Mouse (Mus musculus): Measurements from ENCODE around the gene Aimp2.

The Aimp2 gene

DNA sequence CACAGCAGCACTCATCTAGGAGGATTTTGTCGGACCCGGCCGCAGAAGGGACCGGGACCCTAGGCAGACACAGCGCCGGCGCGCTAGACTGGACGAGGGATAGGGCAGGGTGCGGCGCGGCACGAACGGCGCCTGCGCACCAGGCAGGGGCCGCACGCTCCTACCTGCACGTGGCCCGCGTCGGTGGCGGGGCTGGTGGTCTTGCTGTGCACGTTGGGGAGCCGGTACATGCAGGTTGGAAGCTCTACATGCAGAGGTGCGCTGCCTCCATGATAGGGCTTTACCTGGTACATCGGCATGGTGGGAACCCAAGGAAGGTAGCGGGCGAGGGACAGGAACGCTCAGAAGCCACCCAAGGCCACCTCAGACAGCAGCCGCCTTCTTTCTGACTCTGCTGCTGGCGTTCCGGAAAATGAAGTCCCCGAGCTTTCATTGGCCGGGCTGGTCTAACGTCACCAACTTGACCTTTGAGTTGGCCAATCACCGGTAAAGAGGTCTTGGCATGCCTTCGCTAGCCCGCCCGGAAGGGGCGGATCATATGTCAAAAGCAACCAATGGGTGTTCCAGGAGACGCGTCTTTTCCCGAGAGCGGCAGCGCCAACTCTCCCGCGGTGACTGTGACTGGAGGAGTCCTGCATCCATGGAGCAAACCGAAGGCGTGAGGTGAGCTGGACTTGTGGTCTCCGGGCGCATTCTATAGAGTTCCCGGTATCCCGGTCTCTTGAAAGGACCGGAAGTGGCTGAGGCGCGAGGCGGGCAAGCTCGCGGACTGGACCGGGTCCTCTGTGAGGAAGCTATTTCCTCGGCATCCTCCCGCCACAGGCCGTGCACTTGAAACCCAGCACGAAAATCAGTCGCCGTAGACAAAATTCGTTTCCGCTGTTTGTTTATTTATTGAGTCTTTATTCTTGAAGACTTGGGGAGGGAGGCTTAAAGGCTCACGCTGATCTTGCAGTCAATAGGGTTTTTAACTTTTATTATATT lies at the start of gene Aimp2, which contains the start of gene Pms2:
TSS of gene Aimp2 (minus strand) at position 431 of the 984 bp plus-strand sequence.
TSS of gene Pms2 (plus strand) at position 548 of the 984 bp plus-strand sequence.
- DNase-seq (ENCODE audit: low read depth) = peak; percentile 99

- no peak for DNase-seq (ENCODE audit: low read depth)
Observed at GRCm38 (mm10) chr5:143957101-143957500, 47.5 kb upstream of the Aimp2 start.

GRCm38 (mm10) chr5:143950016-143950415 lies 40.4 kb upstream of the Aimp2 start:
- DNase-seq (ENCODE audit: low read depth) = no peak

DNA sequence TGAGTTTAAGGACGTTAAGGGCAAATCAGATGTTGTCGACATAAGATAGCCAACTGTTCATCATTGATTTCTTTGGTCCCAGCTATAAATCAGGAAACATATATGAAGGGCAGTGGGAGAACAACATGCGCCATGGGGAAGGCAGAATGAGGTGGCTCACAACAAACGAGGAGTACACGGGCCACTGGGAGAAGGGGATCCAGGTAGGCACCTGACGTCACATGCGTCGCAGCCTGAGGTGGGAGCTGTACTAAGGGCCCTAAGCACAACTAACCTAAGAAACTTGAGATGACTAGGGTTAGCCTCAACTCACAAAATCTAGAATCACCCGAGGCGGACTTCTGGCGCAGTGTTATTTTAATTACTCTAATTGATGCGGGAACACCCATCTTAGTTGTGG lies 38.7 kb upstream of the Aimp2 start:
- no peak for DNase-seq (ENCODE audit: low read depth)

DNA sequence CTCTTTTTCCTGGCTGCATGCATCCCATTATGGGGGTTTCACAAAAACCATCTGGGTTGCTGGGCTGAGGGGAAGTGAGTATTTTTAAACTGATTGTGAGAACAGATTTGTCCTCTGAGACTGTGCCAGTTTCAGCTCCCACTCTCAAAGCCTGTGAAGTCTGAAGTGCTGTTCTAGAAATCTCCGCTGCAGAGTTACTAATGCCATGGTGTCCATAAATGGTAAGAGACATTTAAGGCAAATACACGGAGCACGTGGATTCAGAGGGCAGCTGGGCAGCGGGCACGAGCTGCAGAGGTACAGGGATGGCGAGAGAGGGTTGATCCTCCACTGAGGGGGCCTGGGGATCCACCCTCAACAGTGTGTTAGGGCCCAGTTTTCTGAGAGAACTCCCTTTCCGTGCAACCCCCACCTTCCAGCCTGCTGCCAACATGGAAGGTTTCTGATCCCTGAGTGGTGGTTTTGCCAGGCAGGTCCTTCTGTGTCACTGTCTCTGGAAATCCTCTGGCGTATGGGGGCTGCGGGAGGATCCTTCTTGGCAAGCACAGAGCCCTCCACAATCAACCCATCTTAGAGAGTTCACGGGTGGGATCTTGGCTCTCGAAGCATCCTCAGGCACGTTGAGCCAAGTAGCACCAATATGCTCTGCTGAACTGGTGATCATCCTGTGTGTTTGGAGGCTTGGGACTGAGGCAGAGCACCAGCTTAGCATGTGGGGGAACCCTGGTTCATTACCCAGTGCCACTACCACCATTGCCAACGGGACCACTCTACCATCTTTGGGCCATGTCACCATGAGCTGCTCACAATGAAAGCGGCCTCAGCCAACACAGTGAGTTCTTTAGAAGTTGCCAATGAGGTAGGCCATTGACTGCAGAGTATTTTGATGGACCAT lies 33.8 kb upstream of the Aimp2 start:
- no peak for DNase-seq (ENCODE audit: low read depth)

GRCm38 (mm10) chr5:143941588-143941987 lies 31.9 kb upstream of the Aimp2 start:
- no peak for DNase-seq (ENCODE audit: low read depth)

DNA sequence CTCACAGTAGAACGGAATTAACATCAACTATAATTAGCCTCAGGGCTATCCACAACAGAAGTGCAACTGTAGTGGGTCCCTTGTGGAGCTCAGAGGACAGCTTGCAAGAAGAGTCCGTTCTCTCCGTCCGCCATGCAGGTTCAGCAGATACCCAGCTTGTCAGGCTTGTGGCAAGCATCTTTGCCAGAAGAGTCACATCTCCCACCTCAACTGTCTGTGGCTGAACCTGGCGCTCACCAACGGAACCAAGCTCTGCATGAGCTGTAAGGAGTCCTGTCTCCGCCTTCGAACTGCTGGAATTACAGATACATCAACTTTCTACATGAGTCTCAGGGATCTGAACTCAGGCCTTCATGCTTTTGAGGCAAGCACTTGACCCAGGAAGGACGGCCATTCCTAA lies 26.5 kb upstream of the Aimp2 start:
- no peak for DNase-seq (ENCODE audit: low read depth)

DNA sequence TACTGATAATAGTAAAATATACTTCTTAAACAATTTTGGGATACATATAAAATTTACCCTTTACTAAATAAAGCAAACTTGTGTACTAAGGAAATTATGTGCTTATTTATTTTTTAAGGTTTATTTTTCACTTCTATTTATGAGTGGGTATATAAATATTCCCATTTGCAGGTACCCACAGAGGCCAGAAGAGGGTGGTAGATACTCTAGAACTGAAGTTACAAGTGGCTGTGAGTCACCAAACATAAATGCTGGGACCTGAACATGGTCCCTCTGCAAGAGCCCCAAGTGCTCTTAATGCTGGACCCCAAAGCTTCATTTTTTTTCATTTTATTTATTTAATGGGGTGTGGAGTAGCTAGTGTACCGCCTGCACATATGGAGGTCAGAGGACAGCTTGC lies 24.2 kb upstream of the Aimp2 start:
- no peak for DNase-seq (ENCODE audit: low read depth)

- no peak for DNase-seq (ENCODE audit: low read depth)
Observed at GRCm38 (mm10) chr5:143933414-143933813, 23.8 kb upstream of the Aimp2 start.

- no peak for DNase-seq (ENCODE audit: low read depth)
Observed at GRCm38 (mm10) chr5:143932831-143933230, 23.2 kb upstream of the Aimp2 start, which contains the start of gene Rsph10b. TSS of gene Rsph10b (plus strand) at chr5:143933035.

GRCm38 (mm10) chr5:143931863-143932580 lies 22.4 kb upstream of the Aimp2 start:
- DNase-seq (ENCODE audit: low read depth) = no peak

GRCm38 (mm10) chr5:143930656-143931055 lies 21.0 kb upstream of the Aimp2 start:
- no peak for DNase-seq (ENCODE audit: low read depth)

DNA sequence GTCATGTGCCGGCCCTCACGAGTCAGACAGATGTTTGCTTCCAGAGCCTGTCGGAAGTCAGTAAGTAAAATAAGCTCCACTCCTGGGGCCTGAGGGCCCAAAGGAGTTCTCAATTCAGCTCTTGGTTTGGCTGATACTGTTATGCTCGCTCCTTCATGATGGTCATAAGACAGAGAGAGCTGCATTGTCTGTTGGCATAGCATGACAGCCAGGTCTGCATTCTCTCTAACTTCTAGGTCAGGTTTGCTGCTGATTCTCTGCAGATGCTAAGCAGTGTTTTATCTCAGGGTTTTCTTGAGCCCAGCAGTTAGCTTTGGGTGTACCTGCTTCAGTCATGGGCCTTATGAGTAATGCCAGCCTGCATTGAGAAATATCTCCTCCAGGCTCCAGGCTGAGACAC lies 19.6 kb upstream of the Aimp2 start:
- DNase-seq (ENCODE audit: low read depth) = no peak

DNA sequence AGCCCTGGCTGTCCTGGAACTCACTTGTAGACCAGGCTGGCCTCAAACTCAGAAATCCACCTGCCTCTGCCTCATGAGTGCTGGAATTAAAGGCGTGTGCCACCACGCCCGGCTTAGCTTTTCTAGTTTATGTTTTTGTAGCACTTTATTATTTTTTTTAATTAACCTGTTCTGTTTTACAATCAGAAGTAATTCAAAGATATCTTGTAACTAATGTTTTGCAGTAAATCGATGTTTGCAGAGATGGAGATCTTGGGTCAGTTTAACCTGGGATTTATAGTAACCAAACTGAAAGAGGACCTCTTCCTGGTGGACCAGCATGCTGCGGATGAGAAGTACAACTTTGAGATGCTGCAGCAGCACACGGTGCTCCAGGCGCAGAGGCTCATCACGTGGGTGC lies 18.2 kb upstream of the Aimp2 start, which contains the start of gene Gm42421:
TSS of gene Gm42421 (plus strand) at position 301 of the 400 bp plus-strand sequence.
- no peak for DNase-seq (ENCODE audit: low read depth)

GRCm38 (mm10) chr5:143924781-143925452 lies 15.3 kb upstream of the Aimp2 start:
- no peak for DNase-seq (ENCODE audit: low read depth)

GRCm38 (mm10) chr5:143918120-143918519 lies 8.5 kb upstream of the Aimp2 start:
- DNase-seq (ENCODE audit: low read depth) = no peak

DNA sequence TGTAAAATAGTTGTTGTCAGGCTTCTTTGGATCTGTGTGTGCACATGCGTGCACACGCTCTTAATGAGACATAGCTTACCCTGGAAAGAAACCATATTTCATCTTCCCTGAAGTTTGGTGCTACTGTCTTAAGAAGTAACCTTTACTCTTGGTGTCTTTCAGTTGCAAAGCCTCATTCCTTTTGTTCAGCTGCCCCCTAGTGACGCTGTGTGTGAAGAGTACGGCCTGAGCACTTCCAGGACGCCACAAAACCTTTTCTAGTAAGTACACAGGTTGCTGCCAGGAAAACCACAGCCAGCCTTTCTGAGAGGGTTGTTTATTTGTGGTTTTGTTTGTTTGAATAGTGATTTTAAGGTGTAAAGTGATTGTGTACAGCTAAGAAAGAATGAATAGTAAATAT lies 7.8 kb upstream of the Aimp2 start:
- DNase-seq (ENCODE audit: low read depth) = peak; percentile 85

DNA sequence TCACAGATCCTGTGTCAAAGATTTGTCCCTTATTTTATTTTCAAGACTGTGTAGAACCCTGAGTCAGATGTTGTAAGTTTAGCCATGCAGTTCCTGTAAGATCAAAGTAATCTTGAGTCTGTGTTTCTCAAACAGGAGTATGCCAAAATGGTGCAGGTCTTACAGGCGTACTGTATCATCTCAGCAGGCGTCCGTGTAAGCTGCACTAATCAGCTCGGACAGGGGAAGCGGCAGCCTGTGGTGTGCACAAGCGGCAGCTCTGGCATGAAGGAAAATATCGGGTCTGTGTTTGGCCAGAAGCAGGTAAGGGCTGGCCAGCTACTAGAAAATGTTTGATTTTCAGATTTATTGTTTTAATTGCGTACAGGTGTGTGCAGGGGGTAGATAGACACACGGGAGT lies 6.6 kb upstream of the Aimp2 start:
- no peak for DNase-seq (ENCODE audit: low read depth)

GRCm38 (mm10) chr5:143908926-143909325 lies 721 bp downstream of the Aimp2 start:
- DNase-seq (ENCODE audit: low read depth) = no peak

- DNase-seq (ENCODE audit: low read depth) = no peak
Observed at GRCm38 (mm10) chr5:143906429-143906828, 3.2 kb downstream of the Aimp2 start.

GRCm38 (mm10) chr5:143903813-143904212 lies 5.8 kb downstream of the Aimp2 start:
- no peak for DNase-seq (ENCODE audit: low read depth)
